Mouse (Mus musculus) heart, embryonic 14.5 days (tissue): ENCODE data around the gene Myo10. TPM values are rescaled to one million over a fixed set of nuclear protein-coding genes. Genes with fewer than 3 reads are reported as not detected.

Source experiments
- ATAC-seq: fragments of 200-750 bp; cut with Nextera tagmentation; 2 replicates; pipeline ENCODE4 v1.8.0; 2017; ENCODE audit warnings: low read depth, moderate TSS enrichment; ENCODE audit not compliant: insufficient number of reproducible peaks, insufficient read depth, low FRiP score
- H3K27ac ChIP-seq, 2 experiments: fragments of 200-500 bp in 1 of 2; fragments of 300-500 bp in 1 of 2; sonication (generic) in 1 of 2; replicated peaks in 1 of 2; 2 replicates each; pipeline ENCODE4 v1.5.1; 2012 to 2014; ENCODE audit warnings: low read depth in 2 of 2, low read length in 2 of 2, control low read depth in 1 of 2, mild to moderate bottlenecking in 1 of 2, mixed read lengths in 1 of 2; ENCODE audit not compliant: control insufficient read depth in 1 of 2, insufficient read depth in 1 of 2
- H3K27me3 ChIP-seq: fragments of 300-500 bp; sonication (generic); 2 replicates; pipeline ENCODE4 v1.6.1; 2014; ENCODE audit warnings: mild to moderate bottlenecking, low read length, control low read depth; ENCODE audit not compliant: control insufficient read depth, insufficient read depth
- H3K36me3 ChIP-seq: fragments of 300-500 bp; sonication (generic); 2 replicates; pipeline ENCODE4 v1.6.1; 2014; ENCODE audit warnings: mild to moderate bottlenecking, control low read depth, low read length, mixed read lengths; ENCODE audit not compliant: control insufficient read depth, insufficient read depth
- H3K4me1 ChIP-seq, 2 experiments: fragments of 200-500 bp in 1 of 2; fragments of 300-500 bp in 1 of 2; sonication (generic) in 1 of 2; 2 replicates each; pipeline ENCODE4 v1.6.1; 2012 to 2014; ENCODE audit warnings: low read length in 2 of 2, control low read depth in 1 of 2, mixed read lengths in 1 of 2; ENCODE audit not compliant: control insufficient read depth in 2 of 2, insufficient read depth in 2 of 2
- H3K4me2 ChIP-seq: fragments of 300-500 bp; sonication (generic); 2 replicates; pipeline ENCODE4 v1.6.1; 2014; ENCODE audit warnings: mild to moderate bottlenecking, low read length
- H3K4me3 ChIP-seq, 2 experiments: fragments of 200-500 bp in 1 of 2; fragments of 300-500 bp in 1 of 2; sonication (generic) in 1 of 2; 2 replicates each; pipeline ENCODE4 v1.5.1; 2012 to 2014; ENCODE audit warnings: low read length in 2 of 2, mild to moderate bottlenecking in 2 of 2, control low read depth in 1 of 2, low read depth in 1 of 2, moderate library complexity in 1 of 2; ENCODE audit not compliant: control insufficient read depth in 1 of 2, insufficient read depth in 1 of 2
- H3K9ac ChIP-seq: fragments of 300-500 bp; sonication (generic); 2 replicates; pipeline ENCODE4 v1.6.1; 2014; ENCODE audit warnings: mild to moderate bottlenecking, low read length
- H3K9me3 ChIP-seq: fragments of 300-500 bp; sonication (generic); 2 replicates; pipeline ENCODE4 v1.6.1; 2016; ENCODE audit warnings: low read length, control low read depth; ENCODE audit not compliant: control insufficient read depth
- WGBS: fragments of 180-500 bp; shearing (Covaris S2); extraction: QIAGEN DNeasy Blood & Tissue Kit; methylation state at CpG from one replicate; pipeline ENCODE4 v1.1.7; 2014; 5-methylcytosine and 5-hydroxymethylcytosine counted together
- polyA plus RNA-seq: library from polyadenylated mRNA; unstranded; fragments of >200 nt; fragmentation: Nextera tagmentation; extraction: Ambion mirVana; gene quantifications from 2 replicates; pipeline ENCODE4 v1.2.1, GENCODE M21; 2014

Myo10 gene
- polyA plus RNA-seq, 1 experiment from 2014 or later: 12.6 TPM

DNA sequence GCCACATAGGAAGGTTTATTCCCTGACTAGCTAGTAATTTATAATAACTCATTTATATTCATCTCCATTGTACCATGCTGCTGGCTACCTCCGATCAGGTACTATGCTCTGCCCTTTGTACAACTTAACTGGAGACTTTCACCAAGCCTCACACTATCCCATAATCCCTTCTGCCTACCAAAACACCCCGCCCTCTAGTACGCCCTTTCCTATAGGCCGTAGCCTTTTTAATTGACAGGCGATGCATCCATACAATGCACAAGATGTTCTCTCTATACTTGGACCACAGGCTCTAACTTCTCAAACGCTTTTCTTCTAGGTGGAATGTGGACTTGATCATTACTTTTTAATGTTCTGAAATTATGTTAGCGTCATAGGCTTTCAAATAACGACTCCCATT is 39.0 kb upstream of the Myo10 start:
- H3K9me3 ChIP-seq: no peaks in the 10 kb centered on the region
- H3K4me2 ChIP-seq: no peak overlapping the region
- H3K36me3 ChIP-seq: no peaks in the 10 kb centered on the region
- WGBS: 89% methylated on average over 8 of the region's 8 CpGs
- no peak for ATAC-seq
- H3K27me3 ChIP-seq: no peaks in the 10 kb centered on the region
- no peak overlapping the region for H3K27ac ChIP-seq
- no peak overlapping the region for H3K4me3 ChIP-seq
- no peak overlapping the region for H3K9ac ChIP-seq
- peaks cover 11 to 13% of the 10 kb centered on the region in 2 experiments for H3K4me1 ChIP-seq

DNA sequence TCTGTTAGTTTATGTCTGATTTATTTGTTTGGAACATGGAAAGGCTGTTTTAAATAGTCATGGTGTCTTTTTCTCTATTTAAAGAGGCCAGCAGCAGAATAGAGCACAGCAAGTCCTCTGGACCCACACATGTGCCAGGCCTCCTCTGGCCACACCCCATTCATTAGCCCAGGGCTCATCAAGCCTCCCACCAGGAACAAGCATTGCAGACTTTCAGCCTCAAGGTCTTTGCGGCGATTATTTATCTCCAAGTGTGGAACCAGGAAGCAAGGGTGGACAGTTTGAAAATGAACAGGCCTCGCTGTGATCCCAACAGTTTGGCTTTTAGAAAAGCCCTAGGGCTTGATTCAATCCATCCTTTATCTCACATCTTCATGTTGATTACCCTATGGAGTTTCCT is 35.5 kb upstream of the Myo10 start:
- H3K4me2 ChIP-seq: no peak overlapping the region
- no peaks in the 10 kb centered on the region for H3K9me3 ChIP-seq
- 25% methylated on average over 3 of the region's 3 CpGs for WGBS
- no peak overlapping the region for H3K4me3 ChIP-seq
- peaks cover 4 to 5% of the 10 kb centered on the region in 2 experiments; a peak in 3 of 4 replicates for H3K4me1 ChIP-seq
- no peaks in the 10 kb centered on the region for H3K36me3 ChIP-seq
- no peak overlapping the region for H3K27ac ChIP-seq
- no peaks in the 10 kb centered on the region for H3K27me3 ChIP-seq
- no peak overlapping the region for H3K9ac ChIP-seq
- ATAC-seq: no peak

DNA sequence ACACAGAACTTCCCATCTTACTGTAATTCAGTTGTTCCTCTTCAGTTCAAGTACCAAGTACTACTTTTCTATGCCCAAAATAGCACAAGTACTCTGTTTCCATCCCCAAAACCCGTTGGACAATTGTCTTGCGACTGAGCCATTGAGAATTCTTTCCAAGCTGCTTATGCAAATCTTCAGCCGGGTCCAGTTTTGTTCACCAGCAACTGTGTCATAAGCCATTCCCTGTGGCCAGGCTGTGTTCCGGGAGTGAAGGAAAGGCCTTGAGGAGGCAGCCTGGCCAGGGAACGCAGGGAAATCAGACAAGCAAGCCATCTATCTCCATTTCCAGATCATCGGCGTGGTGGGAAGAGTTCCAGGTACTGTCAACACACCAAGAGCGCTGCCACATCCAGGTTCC is 34.4 kb upstream of the Myo10 start:
- no peaks in the 10 kb centered on the region for H3K9me3 ChIP-seq
- H3K4me2 ChIP-seq: no peak overlapping the region
- H3K9ac ChIP-seq: no peak overlapping the region
- ATAC-seq: no peak
- H3K36me3 ChIP-seq: no peaks in the 10 kb centered on the region
- H3K4me1 ChIP-seq: peaks cover 4 to 5% of the 10 kb centered on the region in 2 experiments; a peak in 3 of 4 replicates
- 46% methylated on average over 8 of the region's 8 CpGs for WGBS
- H3K27me3 ChIP-seq: no peaks in the 10 kb centered on the region
- no peak overlapping the region for H3K27ac ChIP-seq
- no peak overlapping the region for H3K4me3 ChIP-seq

DNA sequence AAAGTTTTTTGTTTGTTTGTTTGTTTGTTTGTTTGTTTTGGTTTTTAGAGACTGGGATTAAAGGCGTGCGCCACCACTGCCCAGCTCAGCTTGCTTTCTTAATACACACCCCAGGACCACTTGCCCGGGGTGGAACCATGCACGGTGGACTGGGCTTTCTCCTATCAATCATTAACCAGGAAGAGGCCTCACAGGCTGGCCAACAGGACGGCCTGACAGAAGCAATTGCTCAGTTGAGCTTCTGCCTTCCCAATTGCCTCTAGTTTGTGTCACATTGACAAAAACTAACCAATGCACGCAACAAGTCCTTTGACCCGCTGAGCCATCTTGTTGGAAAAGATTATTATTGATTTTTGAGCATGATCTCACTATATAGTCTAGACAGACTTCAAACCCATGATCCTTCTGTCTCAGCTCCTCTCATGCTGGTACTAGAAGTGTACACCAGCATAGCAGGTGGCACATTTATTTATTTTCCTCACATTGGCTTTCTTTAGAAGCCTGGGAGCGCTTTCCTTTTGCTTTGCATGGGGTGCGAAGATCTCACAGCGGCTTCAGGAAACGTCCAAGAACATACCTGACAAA is 32.9 kb upstream of the Myo10 start:
- 88% methylated on average over 11 of the region's 11 CpGs for WGBS
- no peaks in the 10 kb centered on the region for H3K36me3 ChIP-seq
- no peaks in the 10 kb centered on the region for H3K27me3 ChIP-seq

DNA sequence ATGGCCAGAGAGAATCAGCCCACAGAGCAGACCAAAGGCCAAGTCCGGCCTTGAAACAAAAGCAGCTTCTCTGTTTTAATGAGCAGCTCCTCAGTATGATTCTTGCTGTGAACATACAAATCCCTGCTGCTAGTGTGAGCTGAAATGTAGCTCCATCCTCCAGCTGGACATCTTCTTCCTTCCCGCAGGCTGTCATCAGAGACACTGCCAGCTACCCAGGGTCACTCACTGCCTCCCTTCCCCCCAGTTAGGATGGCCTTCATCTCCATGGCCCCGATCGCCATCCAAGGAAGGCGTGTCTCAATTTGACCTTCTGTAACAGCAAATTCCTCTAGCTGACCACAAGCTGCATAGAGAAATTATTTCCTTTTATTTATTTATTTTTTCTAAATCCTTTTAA is 32.4 kb upstream of the Myo10 start:
- no peak overlapping the region for H3K9ac ChIP-seq
- no peaks in the 10 kb centered on the region for H3K27me3 ChIP-seq
- H3K4me3 ChIP-seq: no peak overlapping the region
- H3K4me1 ChIP-seq: peaks cover 2 to 5% of the 10 kb centered on the region in 2 experiments; a peak in 3 of 4 replicates
- no peaks in the 10 kb centered on the region for H3K36me3 ChIP-seq
- no peaks in the 10 kb centered on the region for H3K9me3 ChIP-seq
- no peak overlapping the region for H3K27ac ChIP-seq
- no peak for ATAC-seq
- H3K4me2 ChIP-seq: no peak overlapping the region
- WGBS: 71% methylated on average over 5 of the region's 5 CpGs

More for the DNA sequence above, 32.9 kb upstream of the Myo10 start:
- Histone ChIP-seq H3K27ac (no peak overlapping the region), H3K4me3 (no peak overlapping the region), H3K9me3 (no peaks in the 10 kb centered on the region), H3K4me2 (no peak overlapping the region), H3K4me1 (peaks cover 2 to 5% of the 10 kb centered on the region in 2 experiments; a peak in 3 of 4 replicates), H3K9ac (no peak overlapping the region)
- ATAC-seq: no peak

DNA sequence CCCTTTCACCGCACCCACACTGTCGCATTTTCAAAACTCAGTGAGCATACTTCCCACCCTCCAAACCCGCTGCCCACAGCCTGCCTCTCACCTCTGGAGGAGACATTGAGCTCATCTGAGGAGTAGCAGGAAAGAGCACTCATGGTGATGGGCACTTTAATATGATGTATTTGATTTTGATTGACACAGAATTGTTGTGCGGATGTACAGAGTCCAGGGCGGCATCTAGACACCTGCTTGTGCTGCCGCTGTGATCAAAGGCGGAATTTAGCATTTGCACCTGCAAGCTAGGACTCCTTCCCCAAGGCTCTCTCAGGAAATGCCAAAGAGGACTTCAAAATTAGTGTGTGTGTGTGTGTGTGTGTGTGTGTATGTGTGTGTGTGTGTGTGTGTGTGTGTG is 31.4 kb upstream of the Myo10 start:
- no peak overlapping the region for H3K27ac ChIP-seq
- no peaks in the 10 kb centered on the region for H3K27me3 ChIP-seq
- H3K4me1 ChIP-seq: peaks cover 2 to 5% of the 10 kb centered on the region in 2 experiments; a peak in 3 of 4 replicates
- H3K4me3 ChIP-seq: no peak overlapping the region
- H3K9me3 ChIP-seq: no peaks in the 10 kb centered on the region
- no peak for ATAC-seq
- H3K36me3 ChIP-seq: no peaks in the 10 kb centered on the region
- 85% methylated on average over 7 of the region's 7 CpGs for WGBS
- no peak overlapping the region for H3K4me2 ChIP-seq
- H3K9ac ChIP-seq: no peak overlapping the region

DNA sequence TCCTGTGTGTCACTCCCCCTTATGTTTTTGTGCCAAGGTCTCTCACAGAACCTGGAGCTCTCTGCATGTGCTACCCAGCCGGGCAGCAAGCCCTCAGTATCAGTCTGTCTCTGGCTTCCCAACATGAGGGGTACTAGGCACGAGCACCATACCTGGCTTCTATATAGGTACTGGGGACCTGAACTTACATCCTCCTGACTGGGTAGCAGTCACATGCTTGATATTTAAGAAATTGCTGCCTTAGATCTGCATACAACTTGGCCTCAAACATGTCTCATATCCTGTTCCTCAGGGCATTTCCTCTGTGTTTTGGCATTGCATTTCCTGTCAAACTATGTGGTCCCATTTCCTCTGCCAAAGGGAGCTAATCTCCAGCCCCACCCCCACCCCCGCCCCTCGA is 30.4 kb upstream of the Myo10 start:
- no peaks in the 10 kb centered on the region; a peak in 1 of 4 replicates for H3K4me1 ChIP-seq
- 65% methylated on average over 4 of the region's 4 CpGs for WGBS
- H3K36me3 ChIP-seq: no peaks in the 10 kb centered on the region
- H3K9me3 ChIP-seq: no peaks in the 10 kb centered on the region
- no peak overlapping the region for H3K9ac ChIP-seq
- H3K27ac ChIP-seq: no peak overlapping the region
- H3K4me3 ChIP-seq: no peak overlapping the region
- no peak for ATAC-seq
- no peaks in the 10 kb centered on the region for H3K27me3 ChIP-seq
- no peak overlapping the region for H3K4me2 ChIP-seq
